Mouse (Mus musculus): ENCODE data around the gene Itgb1bp1.

Gene Itgb1bp1

GRCm38 (mm10) chr12:21301932-21302331, 15.8 kb upstream of the Itgb1bp1 start:
- no peak for DNase-seq (ENCODE audit: low spot score in 2 of 2)

DNA sequence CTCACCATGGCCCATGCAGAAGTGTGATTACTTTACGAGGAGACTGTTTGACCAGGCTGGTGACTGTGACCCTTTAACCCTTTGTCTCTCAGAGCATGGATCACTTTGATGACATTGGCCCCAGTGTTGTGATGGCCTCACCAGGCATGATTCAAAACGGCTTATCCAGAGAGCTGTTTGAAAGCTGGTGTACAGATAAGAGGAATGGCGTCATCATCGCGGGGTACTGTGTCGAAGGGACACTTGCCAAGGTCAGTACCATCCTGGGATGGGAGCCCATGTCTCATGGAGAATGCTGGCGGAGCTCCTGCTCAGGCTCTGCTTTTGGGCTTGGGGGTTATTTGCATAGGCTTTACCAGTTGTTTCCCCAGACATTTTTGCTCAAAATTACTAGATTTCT, 15.2 kb upstream of the Itgb1bp1 start:
- DNase-seq (ENCODE audit: low spot score in 2 of 2), result no peak

DNA sequence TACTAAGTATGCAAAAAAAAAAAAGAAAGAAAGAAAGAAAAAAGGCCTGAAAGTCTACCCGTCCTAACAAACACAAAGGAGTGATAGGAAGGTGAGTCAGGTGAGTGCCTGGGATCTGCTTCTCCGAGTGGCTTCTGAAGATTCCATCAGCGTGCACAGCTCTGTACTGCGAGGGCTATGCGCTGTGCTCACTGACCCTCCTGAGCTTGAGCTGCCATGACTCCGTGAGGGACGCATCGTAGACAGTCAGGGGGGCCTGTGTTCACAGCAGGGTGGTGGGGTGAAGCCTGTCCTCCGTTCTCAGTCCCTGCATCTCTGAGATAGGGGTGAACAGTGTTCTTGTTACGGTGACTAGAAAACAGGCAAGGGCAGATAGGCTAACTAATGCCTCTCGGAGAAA, 12.8 kb upstream of the Itgb1bp1 start:
- DNase-seq (ENCODE audit: low spot score in 2 of 2), result no peak

DNA sequence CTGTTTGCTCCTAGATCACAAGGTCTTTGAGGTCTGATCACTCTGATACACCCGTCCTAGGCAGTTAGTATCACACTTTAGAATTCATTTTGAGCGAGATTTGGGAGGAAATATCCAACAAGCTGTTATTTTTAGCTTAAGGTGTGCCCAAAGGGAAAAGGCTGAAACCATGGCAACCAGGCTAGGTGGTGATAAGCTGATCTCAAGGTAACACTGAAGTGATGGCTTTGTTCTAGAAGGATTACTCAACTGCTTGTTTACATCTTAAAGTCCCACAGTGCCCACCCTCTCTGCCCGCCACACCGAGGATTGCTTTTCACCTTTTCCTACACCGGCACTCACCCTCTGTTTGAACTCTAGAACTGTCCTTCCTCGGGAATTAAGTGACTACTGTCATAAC, 3.6 kb upstream of the Itgb1bp1 start:
- no peak for DNase-seq (ENCODE audit: low spot score in 2 of 2)

DNA sequence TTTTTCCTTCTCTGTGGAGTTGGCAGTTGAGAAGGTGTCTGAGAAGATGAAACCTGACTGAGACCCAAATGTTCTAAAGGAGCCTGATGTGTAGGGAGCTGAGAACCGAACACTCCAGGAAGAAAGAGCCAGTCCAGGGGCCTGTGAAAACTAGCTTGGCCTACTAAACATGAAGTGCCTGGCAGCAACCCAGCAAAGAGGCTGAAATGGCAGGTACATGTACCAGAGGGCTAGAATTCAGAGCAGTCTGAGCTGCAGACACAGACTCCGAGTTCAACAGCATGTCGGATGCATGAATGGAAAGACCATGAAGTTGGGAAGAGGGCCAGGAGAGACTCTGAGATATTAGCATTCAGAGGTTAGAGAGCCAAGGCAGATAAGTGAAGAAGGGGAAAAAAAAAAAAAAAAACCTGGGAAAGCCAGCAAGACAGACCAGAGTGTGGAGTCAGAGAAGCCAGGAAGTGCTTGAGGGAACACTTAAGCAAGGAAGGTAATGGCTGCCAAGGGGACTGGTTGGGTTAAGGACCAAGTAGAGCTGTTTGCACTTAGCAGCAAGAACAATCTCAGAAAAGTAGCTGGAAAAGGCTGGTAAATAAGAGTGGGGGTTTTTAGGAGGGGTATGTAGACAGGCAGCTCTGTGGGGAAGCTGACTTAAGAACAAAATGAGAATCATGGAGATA, 2.8 kb upstream of the Itgb1bp1 start:
- DNase-seq (ENCODE audit: low spot score in 2 of 2), result no peak

DNA sequence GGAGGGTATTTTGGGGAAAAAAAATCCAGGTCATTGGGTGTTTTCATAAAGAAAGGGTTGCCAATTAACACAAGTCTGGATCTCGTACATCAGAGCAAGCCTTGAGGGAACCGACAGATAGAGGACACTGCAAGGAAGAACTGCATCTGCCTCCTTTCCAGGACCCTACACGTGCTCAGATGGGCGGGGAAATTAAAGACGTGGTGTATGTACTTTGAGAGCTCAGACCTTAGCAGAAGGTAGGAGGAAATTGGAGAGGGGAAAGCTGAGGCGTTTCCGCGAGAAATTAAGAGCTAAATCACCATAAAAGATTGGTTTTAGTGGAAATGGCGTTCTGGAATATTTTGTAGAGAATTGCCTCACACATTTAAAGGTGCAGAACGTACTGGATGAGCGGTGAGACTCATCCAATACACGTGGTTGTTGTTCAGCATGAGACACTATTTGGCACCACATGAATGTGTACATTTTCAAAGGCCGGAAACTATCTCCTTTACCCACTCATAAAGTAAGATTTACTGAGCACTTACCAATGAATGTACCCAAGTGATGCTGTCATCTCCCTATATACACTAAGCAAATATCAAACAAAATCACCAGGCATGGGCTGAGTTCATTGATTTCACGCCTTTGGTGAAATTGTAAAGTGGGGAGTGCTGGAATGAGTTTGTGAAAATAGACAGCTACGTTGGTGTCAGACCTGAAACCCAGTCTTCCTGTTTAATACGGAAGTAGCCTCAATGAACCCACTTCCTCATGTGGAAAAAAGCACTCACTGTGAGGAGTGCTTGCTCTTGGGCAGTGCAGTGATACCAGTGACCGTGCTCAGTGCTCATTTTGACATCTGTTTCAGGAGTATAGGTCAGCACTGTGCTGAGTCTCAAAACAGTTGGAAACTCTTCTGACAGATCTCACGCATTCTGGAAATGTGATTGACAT, 897 bp upstream of the Itgb1bp1 start:
- peak; percentile 64 to 72 for DNase-seq (ENCODE audit: low spot score in 2 of 2)

GRCm38 (mm10) chr12:21285508-21286242, 409 bp downstream of the Itgb1bp1 start:
- DNase-seq (ENCODE audit: low spot score in 2 of 2), result no peak

- no peak for DNase-seq (ENCODE audit: low spot score in 2 of 2)
Measured at GRCm38 (mm10) chr12:21284761-21285441, 1.2 kb downstream of the Itgb1bp1 start, which contains the start of gene Cpsf3. Gene Cpsf3, plus strand, starts transcription at chr12:21285391.

- DNase-seq (ENCODE audit: low spot score in 2 of 2), result no peak
Measured at GRCm38 (mm10) chr12:21277352-21277864, 8.7 kb downstream of the Itgb1bp1 start.

DNA sequence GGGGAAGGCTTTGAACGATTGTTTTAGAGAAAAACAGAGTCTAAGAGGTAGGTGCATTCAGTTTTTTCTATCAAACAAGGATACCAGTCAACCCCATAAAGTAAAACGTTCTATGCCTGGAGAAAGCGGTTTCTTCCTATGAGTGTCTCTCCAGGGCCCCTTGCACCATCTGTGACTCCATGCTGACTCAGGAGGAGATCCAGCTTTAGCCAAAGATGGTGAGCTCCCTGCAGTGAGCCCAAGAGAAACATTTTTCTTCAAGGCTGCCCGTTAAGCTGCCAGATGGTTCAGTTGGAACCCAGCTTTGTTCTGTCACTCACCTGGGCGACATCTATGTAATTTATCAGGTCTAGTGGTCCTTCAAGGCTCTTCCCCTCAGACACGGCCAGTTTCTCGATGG, 11.6 kb downstream of the Itgb1bp1 start:
- no peak for DNase-seq (ENCODE audit: low spot score in 2 of 2)

DNA sequence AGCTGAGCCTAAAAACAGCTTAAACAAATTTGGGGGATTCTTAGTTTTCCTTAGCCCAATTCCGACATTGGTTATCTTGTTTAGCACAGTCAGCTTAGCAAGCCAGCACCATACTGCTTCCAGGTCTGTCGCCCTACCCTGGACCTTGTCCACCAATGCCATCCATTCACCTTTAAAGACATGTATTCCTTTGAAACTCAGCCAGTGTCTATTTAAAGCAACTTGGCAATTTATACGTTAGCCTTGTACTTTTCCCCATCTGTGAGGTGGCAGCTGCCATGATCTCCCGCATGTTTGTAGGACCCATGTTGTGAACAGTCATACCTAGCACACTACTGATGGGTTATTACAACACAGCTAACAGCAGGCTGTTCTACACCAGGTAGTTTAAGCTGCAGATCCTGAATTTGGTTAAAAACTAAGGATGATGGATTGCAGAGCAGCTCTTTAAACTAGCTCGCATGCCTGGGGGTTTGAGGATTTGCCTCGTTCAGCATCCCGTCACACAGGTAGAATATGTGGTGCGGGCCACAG, 17.9 kb downstream of the Itgb1bp1 start:
- DNase-seq (ENCODE audit: low spot score in 2 of 2), result no peak

DNA sequence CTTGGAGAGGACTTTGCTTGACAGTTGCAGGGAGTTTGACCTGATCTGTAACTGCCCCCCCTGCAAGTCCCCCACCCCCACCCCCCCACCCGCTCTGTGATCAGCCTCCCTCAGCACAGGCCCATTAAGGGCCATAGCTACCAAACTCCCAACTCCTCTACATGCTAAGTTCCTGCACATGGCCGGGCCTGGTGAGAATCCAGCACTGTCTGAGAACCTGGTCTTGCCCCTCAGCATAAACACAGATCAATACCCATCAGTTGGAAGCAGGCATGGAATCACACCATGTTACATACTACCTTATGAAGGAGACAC, 19.3 kb downstream of the Itgb1bp1 start:
- DNase-seq (ENCODE audit: low spot score in 2 of 2), result no peak

GRCm38 (mm10) chr12:21265946-21266783, 19.9 kb downstream of the Itgb1bp1 start:
- peak; percentile 24 to 30 for DNase-seq (ENCODE audit: low spot score in 2 of 2)

GRCm38 (mm10) chr12:21265501-21265900, 20.6 kb downstream of the Itgb1bp1 start:
- no peak for DNase-seq (ENCODE audit: low spot score in 2 of 2)

- no peak for DNase-seq (ENCODE audit: low spot score in 2 of 2)
Measured at GRCm38 (mm10) chr12:21264970-21265369, 21.1 kb downstream of the Itgb1bp1 start.

- DNase-seq (ENCODE audit: low spot score in 2 of 2), result no peak
Measured at GRCm38 (mm10) chr12:21264241-21264640, 21.8 kb downstream of the Itgb1bp1 start.

DNA sequence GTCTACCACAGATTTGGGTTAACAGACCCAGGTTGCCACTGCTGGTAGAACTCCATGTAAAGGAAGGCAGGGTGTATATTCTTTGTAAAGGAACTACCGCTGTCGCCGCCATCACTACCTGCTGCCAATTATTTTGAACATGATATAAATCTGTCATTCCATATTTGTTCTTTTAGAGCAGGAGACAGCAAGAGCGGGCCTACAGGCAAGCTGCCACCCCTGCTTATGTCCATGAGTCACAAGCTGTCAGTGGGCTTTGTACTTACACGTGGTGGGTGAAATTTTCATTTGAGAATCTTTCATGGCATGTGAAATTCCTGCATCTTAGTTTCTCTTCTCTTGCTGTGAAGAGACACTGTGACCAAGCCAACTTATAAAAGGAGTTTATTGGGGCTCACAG, 22.8 kb downstream of the Itgb1bp1 start:
- DNase-seq (ENCODE audit: low spot score in 2 of 2), result no peak

DNA sequence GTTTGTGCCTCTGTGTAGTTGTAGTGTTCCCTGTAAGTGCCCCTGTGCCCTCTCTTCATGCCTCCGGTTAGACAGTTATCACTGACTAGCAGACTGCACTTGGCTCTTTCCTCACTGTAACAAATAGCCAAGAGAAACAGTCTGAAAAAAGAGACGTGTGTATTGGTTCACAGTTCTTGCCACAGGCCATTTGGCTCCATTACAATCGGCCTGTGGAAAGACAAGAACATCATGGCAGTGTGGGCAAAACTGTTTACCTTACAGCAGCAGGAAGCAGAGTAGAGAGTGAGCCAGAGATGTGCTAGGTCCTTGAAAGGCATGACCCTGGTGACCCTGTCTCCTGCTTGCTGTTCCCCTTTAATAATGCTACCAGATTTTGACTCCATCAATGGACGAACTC, 24.6 kb downstream of the Itgb1bp1 start:
- no peak for DNase-seq (ENCODE audit: low spot score in 2 of 2)

DNA sequence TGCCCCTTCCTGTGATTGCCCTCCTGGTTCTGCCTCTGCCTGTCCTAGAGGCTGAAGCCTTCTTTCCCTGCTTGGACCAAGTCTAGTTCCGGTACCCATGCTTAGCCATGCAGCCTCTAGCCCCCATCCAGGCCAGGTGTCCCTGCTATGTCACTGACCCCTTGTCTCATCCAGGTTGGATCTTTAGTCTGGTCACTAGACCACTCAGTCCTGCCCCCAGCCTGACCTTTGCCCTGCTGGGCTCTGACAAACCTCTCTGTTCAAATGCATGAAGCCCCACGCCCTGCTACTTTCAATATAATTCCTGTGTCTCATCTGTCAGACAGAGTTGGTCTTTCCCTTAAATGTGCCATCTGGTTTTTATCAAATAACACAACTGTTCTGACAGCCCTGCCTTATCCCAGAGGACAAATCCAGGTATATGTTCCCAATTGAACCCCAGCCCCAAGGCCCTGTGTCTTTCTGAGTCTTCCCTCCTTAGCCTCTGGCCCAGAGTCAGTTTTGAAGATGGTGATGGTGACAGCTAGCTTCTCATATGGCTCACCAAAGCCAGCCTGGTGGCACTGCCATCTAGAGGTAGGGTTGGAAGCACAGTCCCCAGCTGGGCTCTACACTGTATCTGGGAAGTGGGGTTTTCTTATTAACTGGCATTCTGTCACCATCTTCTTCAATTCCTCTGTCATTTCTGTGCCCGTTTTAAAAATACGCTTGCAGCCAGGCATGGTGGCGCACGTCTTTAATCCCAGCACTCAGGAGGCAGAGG, 25.4 kb downstream of the Itgb1bp1 start:
- DNase-seq (ENCODE audit: low spot score in 2 of 2), result no peak
